Mouse (Mus musculus) C2C12 (cell line): ENCODE data around the gene Rbfox3.

Source experiments
- CTCF ChIP-seq: IDR thresholded peaks from one replicate; pipeline ENCODE4 v1.5.1; 2011; ENCODE audit not compliant: control insufficient read depth, insufficient read depth, insufficient read length
- MYOD1 ChIP-seq: IDR thresholded peaks from one replicate; pipeline ENCODE4 v1.6.1; 2011; ENCODE audit warnings: low read depth; ENCODE audit not compliant: control insufficient read depth, insufficient read length
- USF1 ChIP-seq: IDR thresholded peaks from one replicate; pipeline ENCODE4 v1.6.1; 2011; ENCODE audit warnings: low read depth, mild to moderate bottlenecking, control low read depth, moderate library complexity

- TF ChIP-seq USF1 (no peak), CTCF (no peak), MYOD1 (no peak)
Observed at GRCm38 (mm10) chr11:118737821-118738220, 173.6 kb downstream of the Rbfox3 start.
